Mouse (Mus musculus) intestine, postnatal 0 days (tissue): Measurements from ENCODE around the gene Blcap. TPM values are rescaled to one million over a fixed set of nuclear protein-coding genes. Genes with fewer than 3 reads are reported as not detected.

Experiments
- ATAC-seq: fragments of 200-750 bp; cut with Nextera tagmentation; 2 replicates; pipeline ENCODE4 v1.8.0; 2017; ENCODE audit warnings: mild to moderate bottlenecking, moderate TSS enrichment, moderate library complexity
- H3K27ac ChIP-seq: fragments of 300-500 bp; sonication (generic); 2 replicates; pipeline ENCODE4 v1.5.1; 2014; ENCODE audit warnings: mild to moderate bottlenecking, low read depth, low read length, moderate library complexity
- H3K27me3 ChIP-seq: fragments of 300-500 bp; sonication (generic); replicated peaks from 2 replicates; pipeline ENCODE4 v1.6.1; 2014; ENCODE audit warnings: low read length, mixed read lengths; ENCODE audit not compliant: control insufficient read depth, insufficient read depth
- H3K36me3 ChIP-seq: fragments of 300-500 bp; sonication (generic); 2 replicates; pipeline ENCODE4 v1.6.1; 2014; ENCODE audit warnings: mild to moderate bottlenecking, moderate library complexity; ENCODE audit not compliant: control insufficient read depth, insufficient read depth
- H3K4me1 ChIP-seq: fragments of 300-500 bp; sonication (generic); replicated peaks from 2 replicates; pipeline ENCODE4 v1.6.1; 2014; ENCODE audit warnings: antibody characterized with exemption, low read length, mixed read lengths; ENCODE audit not compliant: control insufficient read depth, insufficient read depth
- H3K4me2 ChIP-seq: fragments of 300-500 bp; sonication (generic); replicated peaks from 2 replicates; pipeline ENCODE4 v1.6.1; 2014; ENCODE audit warnings: low read depth, mild to moderate bottlenecking, moderate library complexity
- H3K4me3 ChIP-seq: fragments of 300-500 bp; sonication (generic); 2 replicates; pipeline ENCODE4 v1.5.1; 2014; ENCODE audit warnings: low read depth, low read length
- H3K9ac ChIP-seq: fragments of 300-500 bp; sonication (generic); 2 replicates; pipeline ENCODE4 v1.6.1; 2014; ENCODE audit warnings: mild to moderate bottlenecking, low read depth, low read length
- H3K9me3 ChIP-seq: fragments of 300-500 bp; sonication (generic); 2 replicates; pipeline ENCODE4 v1.6.1; 2016; ENCODE audit warnings: mixed run types; ENCODE audit not compliant: control insufficient read depth
- CTCF ChIP-seq: sonication (generic); IDR thresholded peaks from 2 replicates; pipeline ENCODE4 v1.5.1; 2016; ENCODE audit warnings: low read depth, mild to moderate bottlenecking, control low read depth, antibody characterized with exemption, moderate library complexity
- WGBS: fragments of 180-500 bp; shearing (Covaris S2); extraction: QIAGEN DNeasy Blood & Tissue Kit; methylation state at CpG from one replicate; pipeline ENCODE4 v1.1.7; 2014; 5-methylcytosine and 5-hydroxymethylcytosine counted together
- polyA plus RNA-seq: library from polyadenylated mRNA; unstranded; fragments of >200 nt; fragmentation: Nextera tagmentation; extraction: Ambion mirVana; gene quantifications from 2 replicates; pipeline ENCODE4 v1.2.1, GENCODE M21; 2015

Blcap gene
- polyA plus RNA-seq, 1 experiment from 2014 or later: 29.7 TPM

- TF ChIP-seq CTCF: no peak
- Histone ChIP-seq H3K4me2 (peak overlapping the region; percentile 81), H3K27me3 (no peaks in the 10 kb centered on the region), H3K27ac (peak overlapping the region; percentile 89; the same call in 1 of the 2 replicates), H3K9me3 (no peaks in the 10 kb centered on the region), H3K4me3 (peak overlapping the region; percentile 94), H3K36me3 (no peaks in the 10 kb centered on the region), H3K9ac (peak overlapping the region; percentile 86; the same call in 1 of the 2 replicates), H3K4me1 (no peaks in the 10 kb centered on the region; the same call in 1 of the 2 replicates)
- WGBS: 78% methylated on average over 11 of the region's 11 CpGs
- ATAC-seq: no peak
Observed at GRCm38 (mm10) chr2:157567235-157567961, 3.7 kb downstream of the Blcap start.

DNA sequence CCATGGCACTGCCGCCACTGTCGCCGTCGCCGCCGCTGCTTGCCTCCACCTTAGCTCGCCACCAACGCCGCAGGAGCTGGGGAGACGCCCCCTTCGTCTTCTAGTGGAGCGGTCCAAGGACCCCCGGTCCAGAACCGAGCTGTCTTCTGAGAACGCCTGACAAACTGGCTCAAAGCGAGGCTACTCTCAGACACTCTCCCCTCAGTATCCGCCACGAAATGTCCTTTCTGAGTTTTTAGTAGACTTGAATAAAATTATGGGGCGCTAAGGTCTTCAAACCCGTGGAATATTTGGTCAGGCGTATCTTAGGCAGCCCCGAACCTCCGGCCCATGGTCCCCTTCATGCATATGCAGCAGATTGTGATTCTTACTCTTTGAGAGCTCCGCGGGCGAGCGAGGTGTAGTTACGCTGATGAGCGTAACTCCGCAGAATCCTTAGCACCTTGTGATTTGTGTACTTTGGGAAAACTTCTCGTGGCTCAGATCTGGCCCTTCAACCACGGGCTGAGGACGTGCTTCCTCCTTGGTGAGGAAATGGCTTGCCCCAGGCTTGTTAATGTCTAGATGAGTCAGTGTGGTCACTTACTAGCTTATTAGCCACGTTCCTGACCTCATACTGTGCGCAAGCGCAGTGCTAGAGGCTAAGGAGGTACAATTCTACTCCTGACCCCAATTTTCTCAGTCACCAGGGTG is 4.7 kb downstream of the Blcap start:
- Histone ChIP-seq H3K4me1 (no peaks in the 10 kb centered on the region; the same call in 1 of the 2 replicates), H3K4me2 (peak overlapping the region; percentile 81), H3K4me3 (peak overlapping the region; percentile 94), H3K9ac (peak overlapping the region; percentile 86), H3K27me3 (no peaks in the 10 kb centered on the region), H3K27ac (peak overlapping the region; percentile 89), H3K36me3 (peaks cover 4% of the 10 kb centered on the region; the same call in 1 of the 2 replicates), H3K9me3 (no peaks in the 10 kb centered on the region)
- under 1% methylated on average over 36 of the region's 36 CpGs for WGBS
- ATAC-seq: peak; percentile 82
- no peak for TF ChIP-seq CTCF

DNA sequence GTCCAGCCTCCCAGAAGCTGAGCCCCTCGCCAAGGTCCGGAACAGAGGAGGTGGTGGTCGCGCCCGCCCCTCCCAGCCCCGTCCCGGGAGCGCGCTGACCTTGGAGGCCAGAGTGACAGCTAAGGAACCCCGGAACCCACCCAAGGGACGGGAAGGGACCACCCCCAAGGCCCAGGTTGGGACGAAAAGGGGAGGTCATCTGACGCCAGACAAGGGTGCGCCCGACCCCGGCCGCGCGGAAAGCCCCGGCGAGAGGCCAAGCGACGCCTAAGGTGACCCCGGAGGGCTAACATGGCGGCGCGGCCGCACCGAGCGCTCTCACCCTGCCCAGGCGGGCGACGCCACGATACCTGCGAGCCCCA is 5.2 kb downstream of the Blcap start:
- no peak for TF ChIP-seq CTCF
- Histone ChIP-seq H3K4me3 (peak overlapping the region; percentile 94), H3K36me3 (peaks cover 7% of the 10 kb centered on the region; the same call in 1 of the 2 replicates), H3K27me3 (no peaks in the 10 kb centered on the region), H3K4me2 (peak overlapping the region; percentile 81), H3K9ac (peak overlapping the region; percentile 86), H3K4me1 (no peaks in the 10 kb centered on the region; the same call in 1 of the 2 replicates), H3K9me3 (no peaks in the 10 kb centered on the region), H3K27ac (peak overlapping the region; percentile 89)
- WGBS: under 1% methylated on average over 32 of the region's 35 CpGs
- no peak for ATAC-seq

GRCm38 (mm10) chr2:157565446-157565845 is 5.6 kb downstream of the Blcap start:
- Histone ChIP-seq H3K36me3 (peaks cover 7% of the 10 kb centered on the region; the same call in 1 of the 2 replicates), H3K9me3 (no peaks in the 10 kb centered on the region), H3K4me3 (peak overlapping the region; percentile 94), H3K9ac (peak overlapping the region; percentile 86), H3K4me1 (no peaks in the 10 kb centered on the region; the same call in 1 of the 2 replicates), H3K27ac (peak overlapping the region; percentile 89), H3K4me2 (peak overlapping the region; percentile 81), H3K27me3 (no peaks in the 10 kb centered on the region)
- WGBS: 3% methylated on average over 13 of the region's 13 CpGs
- TF ChIP-seq CTCF: no peak
- ATAC-seq: no peak

GRCm38 (mm10) chr2:157564723-157565122 is 6.4 kb downstream of the Blcap start:
- Histone ChIP-seq H3K4me2 (peak overlapping the region; percentile 81), H3K4me3 (no peak overlapping the region)
- WGBS: 74% methylated on average over 4 of the region's 4 CpGs

DNA sequence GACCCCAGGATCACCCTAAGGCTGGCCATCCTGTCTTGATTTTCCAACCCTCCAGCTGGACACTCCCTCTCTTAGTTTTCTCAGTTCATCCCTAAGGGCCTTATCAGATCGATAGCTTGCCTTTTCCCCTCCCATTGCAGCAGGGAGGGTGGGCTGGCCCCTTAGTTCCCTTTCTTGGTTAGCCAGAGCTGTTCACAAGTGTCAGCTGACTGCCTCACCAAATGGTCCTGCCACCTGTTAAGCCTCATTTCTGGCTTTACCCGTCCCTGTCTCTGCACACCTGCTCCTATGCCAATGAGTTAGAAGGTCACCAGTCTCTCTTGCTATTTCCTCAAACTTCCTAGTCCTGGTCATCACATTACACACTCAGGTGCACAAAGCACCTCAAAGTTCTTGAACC is 8.0 kb downstream of the Blcap start:
- peaks cover 12% of the 10 kb centered on the region; the same call in 1 of the 2 replicates for H3K36me3 ChIP-seq
- 46% methylated on average over 2 of the region's 2 CpGs for WGBS

More at GRCm38 (mm10) chr2:157564723-157565122, 6.4 kb downstream of the Blcap start:
- peak overlapping the region; percentile 86; the same call in 1 of the 2 replicates for H3K9ac ChIP-seq
- no peak for ATAC-seq
- TF ChIP-seq CTCF: no peak
- no peak overlapping the region for H3K27ac ChIP-seq
- no peaks in the 10 kb centered on the region; the same call in 1 of the 2 replicates for H3K4me1 ChIP-seq
- no peaks in the 10 kb centered on the region for H3K27me3 ChIP-seq
- H3K9me3 ChIP-seq: 0 out of 2 replicates have a peak, but pooled peaks cover 3% of the 10 kb centered on the region
- H3K36me3 ChIP-seq: peaks cover 12% of the 10 kb centered on the region; the same call in 1 of the 2 replicates

More for the DNA sequence above, 8.0 kb downstream of the Blcap start:
- Histone ChIP-seq H3K4me2 (no peak overlapping the region), H3K27me3 (no peaks in the 10 kb centered on the region), H3K27ac (no peak overlapping the region), H3K9ac (no peak overlapping the region), H3K9me3 (peaks cover 8% of the 10 kb centered on the region; the same call in 1 of the 2 replicates), H3K4me1 (no peaks in the 10 kb centered on the region; the same call in 1 of the 2 replicates), H3K4me3 (no peak overlapping the region)
- no peak for TF ChIP-seq CTCF
- no peak for ATAC-seq
